Mouse (Mus musculus): Measurements from ENCODE around the gene Syndig1l. TPM values are rescaled to one million over a fixed set of nuclear protein-coding genes. Genes with fewer than 3 reads are reported as not detected.

Gene Syndig1l
- polyA plus RNA-seq, 1 experiment from 2014 or later, result 0.06 TPM

- ATAC-seq (ENCODE audit: low FRiP score, low TSS enrichment), result no peak
- H3K4me1 ChIP-seq (ENCODE audit: insufficient read depth, low read length), result no peaks in the 10 kb centered on the region
- no peak overlapping the region for H3K4me2 ChIP-seq (replicated peaks; ENCODE audit: low read depth, low read length)
- H3K9ac ChIP-seq (replicated peaks; ENCODE audit: low read length), result no peak overlapping the region
- no peak overlapping the region for H3K27ac ChIP-seq (ENCODE audit: low read length)
- WGBS, result 85% methylated on average over 9 of the region's 9 CpGs
- no peaks in the 10 kb centered on the region for H3K36me3 ChIP-seq (ENCODE audit: insufficient read depth, low read length)
- H3K4me3 ChIP-seq (ENCODE audit: low read length), result no peak overlapping the region
- H3K27me3 ChIP-seq (ENCODE audit: insufficient read depth, low read length), result peaks cover 11% of the 10 kb centered on the region
- H3K9me3 ChIP-seq (ENCODE audit: low read length), result no peaks in the 10 kb centered on the region
Observed at GRCm38 (mm10) chr12:84718462-84719244, 20.0 kb upstream of the Syndig1l start.

DNA sequence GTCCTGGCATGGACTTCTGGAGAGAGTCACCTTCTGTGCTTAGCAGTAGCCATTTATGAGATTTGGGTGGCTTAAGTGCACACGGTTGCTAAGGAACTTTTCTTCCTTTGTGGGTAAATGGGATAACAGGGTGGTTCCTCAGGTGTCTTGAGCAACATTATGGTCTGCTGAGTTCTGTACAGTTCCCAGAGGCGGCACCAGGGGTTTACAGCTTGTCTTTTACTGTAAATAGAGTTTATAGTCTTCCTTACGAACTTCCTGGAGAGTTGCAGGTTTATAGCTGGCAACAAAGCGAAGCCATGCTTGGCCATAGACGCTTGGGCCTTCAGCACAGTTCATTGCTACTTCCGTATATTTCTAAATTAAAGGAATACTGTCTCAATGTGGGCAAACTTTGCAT lies 15.9 kb upstream of the Syndig1l start:
- H3K9ac ChIP-seq (replicated peaks; ENCODE audit: low read length), result no peak overlapping the region
- no peaks in the 10 kb centered on the region for H3K4me1 ChIP-seq (ENCODE audit: insufficient read depth, low read length)
- H3K27me3 ChIP-seq (ENCODE audit: insufficient read depth, low read length), result 0 out of 2 replicates have a peak, but pooled peaks cover 3% of the 10 kb centered on the region
- no peaks in the 10 kb centered on the region for H3K9me3 ChIP-seq (ENCODE audit: low read length)
- no peak overlapping the region for H3K4me3 ChIP-seq (ENCODE audit: low read length)
- no peak for ATAC-seq (ENCODE audit: low FRiP score, low TSS enrichment)
- WGBS, result 68% methylated on average over 6 of the region's 6 CpGs
- H3K27ac ChIP-seq (ENCODE audit: low read length), result no peak overlapping the region
- H3K36me3 ChIP-seq (ENCODE audit: insufficient read depth, low read length), result no peaks in the 10 kb centered on the region
- H3K4me2 ChIP-seq (replicated peaks; ENCODE audit: low read depth, low read length), result no peak overlapping the region

DNA sequence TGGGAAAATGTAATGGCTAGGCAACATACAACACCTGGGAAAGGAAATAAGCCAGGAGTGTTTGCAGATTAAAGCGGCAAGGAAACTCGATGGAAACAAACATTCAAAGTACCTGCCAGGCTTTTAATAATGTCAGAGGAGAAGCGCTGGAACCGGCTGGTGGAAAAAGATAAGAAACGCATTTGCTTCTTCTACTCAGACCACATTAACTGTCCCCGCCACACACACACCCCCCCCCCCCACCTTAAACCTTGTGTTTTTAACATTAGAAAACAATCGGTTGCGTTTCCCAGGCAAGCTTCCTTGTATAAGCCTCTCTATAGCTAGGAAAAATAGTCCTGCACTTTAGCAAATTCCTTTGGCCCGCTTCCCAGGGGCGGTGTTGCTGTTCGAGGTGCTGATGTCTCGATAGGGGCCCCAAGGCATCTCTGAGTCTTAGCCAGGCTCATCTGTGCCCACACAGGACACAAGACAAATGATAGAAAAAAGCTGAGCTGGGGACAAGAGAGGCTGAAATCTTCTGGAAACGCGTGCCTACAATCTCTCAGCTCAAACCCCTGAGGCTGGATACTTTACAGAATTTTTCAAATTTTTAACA lies 11.3 kb upstream of the Syndig1l start:
- H3K9me3 ChIP-seq (ENCODE audit: low read length), result no peaks in the 10 kb centered on the region
- H3K27ac ChIP-seq (ENCODE audit: low read length), result no peak overlapping the region
- H3K4me3 ChIP-seq (ENCODE audit: low read length), result no peak overlapping the region
- H3K36me3 ChIP-seq (ENCODE audit: insufficient read depth, low read length), result no peaks in the 10 kb centered on the region
- no peak overlapping the region for H3K4me2 ChIP-seq (replicated peaks; ENCODE audit: low read depth, low read length)
- WGBS, result 28% methylated on average over 14 of the region's 14 CpGs
- H3K27me3 ChIP-seq (ENCODE audit: insufficient read depth, low read length), result no peaks in the 10 kb centered on the region
- no peaks in the 10 kb centered on the region for H3K4me1 ChIP-seq (ENCODE audit: insufficient read depth, low read length)
- H3K9ac ChIP-seq (replicated peaks; ENCODE audit: low read length), result no peak overlapping the region
- no peak for ATAC-seq (ENCODE audit: low FRiP score, low TSS enrichment)

GRCm38 (mm10) chr12:84707804-84708203 lies 9.2 kb upstream of the Syndig1l start:
- Histone ChIP-seq H3K4me1 (ENCODE audit: insufficient read depth, low read length) (no peaks in the 10 kb centered on the region), H3K9me3 (ENCODE audit: low read length) (no peaks in the 10 kb centered on the region), H3K4me2 (replicated peaks; ENCODE audit: low read depth, low read length) (no peak overlapping the region), H3K27ac (ENCODE audit: low read length) (no peak overlapping the region), H3K27me3 (ENCODE audit: insufficient read depth, low read length) (no peaks in the 10 kb centered on the region), H3K36me3 (ENCODE audit: insufficient read depth, low read length) (no peaks in the 10 kb centered on the region), H3K9ac (replicated peaks; ENCODE audit: low read length) (no peak overlapping the region), H3K4me3 (ENCODE audit: low read length) (no peak overlapping the region)
- WGBS, result 88% methylated on average over 4 of the region's 4 CpGs
- no peak for ATAC-seq (ENCODE audit: low FRiP score, low TSS enrichment)

DNA sequence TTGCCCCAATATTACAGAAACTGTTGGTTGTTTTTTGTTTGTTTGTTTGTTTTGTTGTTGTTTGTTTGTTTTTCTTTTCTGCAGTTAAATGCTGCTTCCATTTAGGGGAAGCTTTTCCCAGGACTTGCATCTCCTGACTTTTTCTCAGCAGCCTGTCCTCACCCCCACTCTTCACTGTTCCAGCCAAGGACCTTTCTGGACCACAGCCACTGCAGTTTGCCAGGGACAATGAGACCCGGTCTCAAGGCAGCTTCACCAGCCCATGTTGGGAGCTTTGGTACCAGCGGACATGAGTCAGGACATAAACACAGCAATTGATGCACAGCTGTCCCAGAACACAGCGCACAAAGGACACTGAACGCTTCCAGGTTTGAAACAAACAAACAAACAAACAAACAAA lies 8.3 kb upstream of the Syndig1l start:
- WGBS, result 77% methylated on average over 4 of the region's 4 CpGs
- no peak overlapping the region for H3K27ac ChIP-seq (ENCODE audit: low read length)
- H3K4me1 ChIP-seq (ENCODE audit: insufficient read depth, low read length), result no peaks in the 10 kb centered on the region
- no peak for ATAC-seq (ENCODE audit: low FRiP score, low TSS enrichment)
- no peaks in the 10 kb centered on the region for H3K36me3 ChIP-seq (ENCODE audit: insufficient read depth, low read length)
- no peak overlapping the region for H3K4me3 ChIP-seq (ENCODE audit: low read length)
- H3K9ac ChIP-seq (replicated peaks; ENCODE audit: low read length), result no peak overlapping the region
- peaks cover 8% of the 10 kb centered on the region for H3K27me3 ChIP-seq (ENCODE audit: insufficient read depth, low read length)
- no peak overlapping the region for H3K4me2 ChIP-seq (replicated peaks; ENCODE audit: low read depth, low read length)
- no peaks in the 10 kb centered on the region for H3K9me3 ChIP-seq (ENCODE audit: low read length)

DNA sequence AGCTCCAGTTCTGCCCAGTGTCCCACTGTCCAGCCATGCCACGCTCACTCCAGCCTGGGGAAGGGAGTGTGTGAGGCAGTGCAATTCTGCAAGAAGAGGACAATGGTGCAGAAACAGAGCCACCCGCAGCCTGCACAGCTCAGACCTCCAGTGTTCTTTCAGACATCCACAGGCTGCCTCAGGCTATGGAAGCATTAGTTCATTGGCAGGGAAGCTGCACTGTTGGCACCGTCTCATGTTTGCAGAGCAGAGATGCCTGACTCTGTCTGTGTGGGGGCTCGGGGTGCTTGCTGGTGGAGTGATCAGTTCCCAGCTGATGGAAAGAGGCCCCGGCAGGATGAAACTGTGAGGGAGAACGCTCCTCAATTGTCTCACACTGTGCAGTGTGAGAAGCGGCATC lies 4.0 kb upstream of the Syndig1l start:
- H3K27ac ChIP-seq (ENCODE audit: low read length), result no peak overlapping the region
- no peak overlapping the region for H3K9ac ChIP-seq (replicated peaks; ENCODE audit: low read length)
- H3K27me3 ChIP-seq (ENCODE audit: insufficient read depth, low read length), result peaks cover 48% of the 10 kb centered on the region
- H3K36me3 ChIP-seq (ENCODE audit: insufficient read depth, low read length), result no peaks in the 10 kb centered on the region
- 0 out of 2 replicates have a peak, but pooled peaks cover 3% of the 10 kb centered on the region for H3K4me1 ChIP-seq (ENCODE audit: insufficient read depth, low read length)
- H3K4me3 ChIP-seq (ENCODE audit: low read length), result no peak overlapping the region
- no peak for ATAC-seq (ENCODE audit: low FRiP score, low TSS enrichment)
- H3K4me2 ChIP-seq (replicated peaks; ENCODE audit: low read depth, low read length), result no peak overlapping the region
- 61% methylated on average over 7 of the region's 7 CpGs for WGBS
- no peaks in the 10 kb centered on the region for H3K9me3 ChIP-seq (ENCODE audit: low read length)

GRCm38 (mm10) chr12:84692141-84692540 lies 6.5 kb downstream of the Syndig1l start:
- Histone ChIP-seq H3K36me3 (ENCODE audit: insufficient read depth, low read length) (no peaks in the 10 kb centered on the region), H3K27me3 (ENCODE audit: insufficient read depth, low read length) (peaks cover 19% of the 10 kb centered on the region), H3K9me3 (ENCODE audit: low read length) (no peaks in the 10 kb centered on the region), H3K4me3 (ENCODE audit: low read length) (no peak overlapping the region), H3K9ac (replicated peaks; ENCODE audit: low read length) (no peak overlapping the region), H3K4me1 (ENCODE audit: insufficient read depth, low read length) (no peaks in the 10 kb centered on the region), H3K4me2 (replicated peaks; ENCODE audit: low read depth, low read length) (no peak overlapping the region), H3K27ac (ENCODE audit: low read length) (no peak overlapping the region)
- ATAC-seq (ENCODE audit: low FRiP score, low TSS enrichment), result no peak
- WGBS, result 78% methylated on average over 6 of the region's 6 CpGs

DNA sequence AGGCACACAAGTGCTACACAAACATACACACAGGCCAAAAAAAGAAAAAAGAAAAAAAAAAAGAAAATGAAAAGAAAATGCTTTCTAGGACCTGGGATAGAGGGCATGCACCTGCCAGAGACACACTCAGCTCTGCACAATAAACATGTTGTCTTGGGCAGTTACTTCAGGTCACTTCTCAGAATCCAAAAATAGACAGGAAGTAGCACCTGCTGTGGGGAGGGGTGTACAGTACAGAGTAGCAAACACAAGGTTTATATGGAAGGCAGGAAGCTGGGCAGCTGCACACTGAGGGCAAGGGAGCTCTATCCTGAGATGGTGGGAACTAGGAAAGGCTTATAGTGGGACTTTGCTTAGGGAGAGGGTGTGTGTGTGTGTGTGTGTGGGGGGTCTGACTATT lies 7.3 kb downstream of the Syndig1l start:
- ATAC-seq (ENCODE audit: low FRiP score, low TSS enrichment), result no peak
- Histone ChIP-seq H3K27me3 (ENCODE audit: insufficient read depth, low read length) (peaks cover 13% of the 10 kb centered on the region), H3K36me3 (ENCODE audit: insufficient read depth, low read length) (no peaks in the 10 kb centered on the region), H3K27ac (ENCODE audit: low read length) (no peak overlapping the region), H3K4me1 (ENCODE audit: insufficient read depth, low read length) (no peaks in the 10 kb centered on the region), H3K4me2 (replicated peaks; ENCODE audit: low read depth, low read length) (no peak overlapping the region), H3K4me3 (ENCODE audit: low read length) (no peak overlapping the region), H3K9me3 (ENCODE audit: low read length) (no peaks in the 10 kb centered on the region), H3K9ac (replicated peaks; ENCODE audit: low read length) (no peak overlapping the region)

- no peak for ATAC-seq (ENCODE audit: low FRiP score, low TSS enrichment)
Observed at GRCm38 (mm10) chr12:84689051-84689450, 9.6 kb downstream of the Syndig1l start.

GRCm38 (mm10) chr12:84687531-84687930 lies 11.1 kb downstream of the Syndig1l start:
- Histone ChIP-seq H3K27me3 (ENCODE audit: insufficient read depth, low read length) (peaks cover 3% of the 10 kb centered on the region; the same call in 1 of the 2 replicates), H3K9ac (replicated peaks; ENCODE audit: low read length) (no peak overlapping the region), H3K4me3 (ENCODE audit: low read length) (no peak overlapping the region), H3K4me1 (ENCODE audit: insufficient read depth, low read length) (no peaks in the 10 kb centered on the region), H3K9me3 (ENCODE audit: low read length) (no peaks in the 10 kb centered on the region), H3K4me2 (replicated peaks; ENCODE audit: low read depth, low read length) (no peak overlapping the region), H3K27ac (ENCODE audit: low read length) (no peak overlapping the region), H3K36me3 (ENCODE audit: insufficient read depth, low read length) (no peaks in the 10 kb centered on the region)
- no peak for ATAC-seq (ENCODE audit: low FRiP score, low TSS enrichment)
- 86% methylated on average over 4 of the region's 4 CpGs for WGBS

More at GRCm38 (mm10) chr12:84689051-84689450, 9.6 kb downstream of the Syndig1l start:
- Histone ChIP-seq H3K27ac (ENCODE audit: low read length) (no peak overlapping the region), H3K36me3 (ENCODE audit: insufficient read depth, low read length) (no peaks in the 10 kb centered on the region), H3K4me3 (ENCODE audit: low read length) (no peak overlapping the region), H3K9me3 (ENCODE audit: low read length) (no peaks in the 10 kb centered on the region), H3K9ac (replicated peaks; ENCODE audit: low read length) (no peak overlapping the region), H3K4me1 (ENCODE audit: insufficient read depth, low read length) (no peaks in the 10 kb centered on the region), H3K27me3 (ENCODE audit: insufficient read depth, low read length) (peaks cover 3% of the 10 kb centered on the region; the same call in 1 of the 2 replicates), H3K4me2 (replicated peaks; ENCODE audit: low read depth, low read length) (no peak overlapping the region)
- 83% methylated on average over 11 of the region's 11 CpGs for WGBS

All from kidney, embryonic 16.5 days (tissue).